ENCODE assay signal across 8 mouse cellular contexts in the genomic region with DNA sequence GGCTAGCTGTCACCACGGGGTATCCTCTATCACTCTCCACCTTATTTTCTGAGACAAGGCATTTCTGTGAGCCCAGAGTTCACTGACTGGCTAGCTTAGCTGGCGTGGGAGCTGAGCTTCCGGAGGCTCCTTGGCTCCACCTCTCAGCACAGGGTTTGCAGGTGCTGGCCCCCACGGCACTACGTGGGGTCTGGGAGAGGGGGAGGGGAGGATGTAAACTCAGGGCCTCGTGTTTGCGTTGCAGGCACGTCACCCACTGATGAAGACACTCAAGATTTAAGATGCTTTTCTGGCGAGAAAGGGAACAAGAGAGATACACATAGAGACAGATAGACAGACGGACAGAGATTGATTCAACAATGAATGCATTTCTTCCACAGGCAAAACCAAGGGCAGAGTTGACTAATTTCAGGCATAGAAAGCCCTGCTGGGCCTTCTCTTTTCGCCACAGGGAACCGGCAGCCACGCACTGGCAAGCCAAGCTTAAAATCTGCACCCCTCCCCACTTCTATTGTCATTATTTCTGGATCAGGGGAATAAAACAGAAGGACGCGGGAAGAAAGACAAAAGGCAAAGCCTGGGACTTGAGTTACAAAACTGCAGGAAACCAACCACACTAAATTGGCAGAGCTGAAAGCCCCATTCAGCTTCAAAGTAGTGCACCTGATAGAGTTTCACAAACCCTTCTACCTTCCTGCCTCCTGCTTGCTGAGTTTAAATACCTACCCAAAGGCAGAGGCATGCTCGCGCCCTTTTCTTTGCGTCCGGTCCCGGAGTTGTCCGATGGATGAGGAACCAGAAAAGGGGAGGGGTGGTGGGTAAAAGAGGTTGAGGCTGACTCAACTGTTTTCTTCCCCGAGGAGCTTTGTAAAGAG. TPM values are rescaled to one million over a fixed set of nuclear protein-coding genes. Genes with fewer than 3 reads are reported as not detected.
A peak's percentile ranks its signal among the peaks of the same experiment; 100 is the strongest.
DNase-seq lines count a peak whose midpoint lies in the region; ATAC-seq and TF ChIP-seq lines count a peak whose summit lies in the region.

No protein-coding gene starts in this region.

- no peak for TF ChIP-seq CTCF in liver, postnatal 0 days (IDR thresholded peaks at IDR 0.05; ENCODE audit: low read depth)
- TF ChIP-seq CTCF in left cerebral cortex, adult 2 months (IDR thresholded peaks at IDR 0.05), result no peak
- no peak for TF ChIP-seq CTCF in lung, postnatal 0 days (IDR thresholded peaks at IDR 0.05)

- H3K4me1 ChIP-seq in lung, embryonic 16.5 days (replicated peaks; ENCODE audit: control insufficient read depth, insufficient read depth, low read length), result peaks cover 3% of the 10 kb centered on the region; the same call in 1 of the 2 replicates
- peaks cover 3% of the 10 kb centered on the region; the same call in 1 of the 2 replicates for H3K4me1 ChIP-seq in embryonic facial prominence, embryonic 14.5 days (ENCODE audit: control insufficient read depth, insufficient read depth, low read length)
- H3K4me1 ChIP-seq in liver, postnatal 0 days (ENCODE audit: insufficient read depth), result 0 out of 2 replicates have a peak, but pooled peaks cover 4% of the 10 kb centered on the region
- no peaks in the 10 kb centered on the region for H3K4me1 ChIP-seq in lung, postnatal 0 days (ENCODE audit: insufficient read depth, low read depth, low read length)

- H3K9me3 ChIP-seq in lung, embryonic 16.5 days (ENCODE audit: control insufficient read depth, low read length), result no peaks in the 10 kb centered on the region
- H3K9me3 ChIP-seq in embryonic facial prominence, embryonic 14.5 days (ENCODE audit: control insufficient read depth, low read length), result no peaks in the 10 kb centered on the region
- no peaks in the 10 kb centered on the region for H3K9me3 ChIP-seq in liver, postnatal 0 days (ENCODE audit: low read length)
- no peaks in the 10 kb centered on the region for H3K9me3 ChIP-seq in lung, postnatal 0 days (ENCODE audit: low read length)

- no peak overlapping the region for H3K9ac ChIP-seq in lung, embryonic 16.5 days (ENCODE audit: low read length)
- no peak overlapping the region for H3K9ac ChIP-seq in embryonic facial prominence, embryonic 14.5 days (ENCODE audit: low read depth, low read length)
- H3K9ac ChIP-seq in liver, postnatal 0 days (replicated peaks), result no peak overlapping the region
- H3K9ac ChIP-seq in lung, postnatal 0 days (replicated peaks; ENCODE audit: low read depth), result no peak overlapping the region

- intact Hi-C loops in left cerebral cortex, adult 2 months (cut with DNase I), result no loop called here

- no peak overlapping the region for H3K27ac ChIP-seq in lung, embryonic 16.5 days (ENCODE audit: low read length)
- no peak overlapping the region for H3K27ac ChIP-seq in embryonic facial prominence, embryonic 14.5 days (replicated peaks; ENCODE audit: low read depth, low read length)
- H3K27ac ChIP-seq in liver, postnatal 0 days (ENCODE audit: low read depth), result no peak overlapping the region
- no peak overlapping the region for H3K27ac ChIP-seq in left cerebral cortex, adult 2 months
- no peak overlapping the region for H3K27ac ChIP-seq in lung, postnatal 0 days (ENCODE audit: low read length)

- peak overlapping the region; percentile 24; the same call in 1 of the 2 replicates for H3K4me2 ChIP-seq in lung, embryonic 16.5 days (ENCODE audit: low read depth, low read length)
- H3K4me2 ChIP-seq in embryonic facial prominence, embryonic 14.5 days (ENCODE audit: low read depth, low read length), result peak overlapping the region; percentile 39
- no peak overlapping the region for H3K4me2 ChIP-seq in liver, postnatal 0 days (ENCODE audit: low read depth, low read length)
- H3K4me2 ChIP-seq in lung, postnatal 0 days (replicated peaks; ENCODE audit: low read depth, low read length), result no peak overlapping the region

- ATAC-seq in lung, embryonic 16.5 days (ENCODE audit: low read depth), result no peak
- ATAC-seq in embryonic facial prominence, embryonic 14.5 days (ENCODE audit: low read depth), result peak; percentile 68
- no peak for ATAC-seq in liver, postnatal 0 days
- ATAC-seq in lung, postnatal 0 days, result no peak

- 10% methylated on average over 22 of the region's 22 CpGs for WGBS in lung, embryonic 16.5 days
- 2% methylated on average over 22 of the region's 22 CpGs for WGBS in embryonic facial prominence, embryonic 14.5 days
- WGBS in liver, postnatal 0 days (ENCODE audit: insufficient replicate concordance), result 12% methylated on average over 22 of the region's 22 CpGs
- 8% methylated on average over 22 of the region's 22 CpGs for WGBS in lung, postnatal 0 days

- H3K27me3 ChIP-seq in lung, embryonic 16.5 days (ENCODE audit: control insufficient read depth, insufficient read depth, low read depth, low read length), result peaks cover 13% of the 10 kb centered on the region
- peaks cover 24% of the 10 kb centered on the region for H3K27me3 ChIP-seq in embryonic facial prominence, embryonic 14.5 days (replicated peaks; ENCODE audit: control insufficient read depth, insufficient read depth, low read length)
- H3K27me3 ChIP-seq in liver, postnatal 0 days (ENCODE audit: insufficient read depth, low read length), result peaks cover 4% of the 10 kb centered on the region; the same call in 1 of the 2 replicates
- 0 out of 2 replicates have a peak, but pooled peaks cover 5% of the 10 kb centered on the region for H3K27me3 ChIP-seq in lung, postnatal 0 days (replicated peaks; ENCODE audit: insufficient read depth, low read length)

- DNase-seq in lung, adult 18-20 months, result no peak
- peak; percentile 61 for DNase-seq in embryonic facial prominence, embryonic 14.5 days (ENCODE audit: low spot score)
- DNase-seq in liver, postnatal 0 days, result peak; percentile 20
- DNase-seq in thymus, postnatal 25 days, result peak; percentile 82
- no peak for DNase-seq in left cerebral cortex, adult 2 months (ENCODE audit: extremely low spot score in 1 of 2, low spot score in 2 of 2)
- DNase-seq in right cerebral cortex, adult 2 months (ENCODE audit: low spot score in 2 of 2), result no peak
- DNase-seq in lung, postnatal 0 days (ENCODE audit: low spot score), result no peak

- no peak overlapping the region for H3K4me3 ChIP-seq in lung, embryonic 16.5 days (ENCODE audit: low read length)
- H3K4me3 ChIP-seq in embryonic facial prominence, embryonic 14.5 days (ENCODE audit: low read depth, low read length), result peak overlapping the region; percentile 11; the same call in 1 of the 2 replicates
- no peak overlapping the region for H3K4me3 ChIP-seq in liver, postnatal 0 days (ENCODE audit: low read depth, low read length)
- H3K4me3 ChIP-seq in left cerebral cortex, adult 2 months, result no peak overlapping the region
- no peak overlapping the region for H3K4me3 ChIP-seq in lung, postnatal 0 days (ENCODE audit: low read depth, low read length)

- H3K36me3 ChIP-seq in lung, embryonic 16.5 days (ENCODE audit: control insufficient read depth, insufficient read depth, low read length), result no peaks in the 10 kb centered on the region
- H3K36me3 ChIP-seq in embryonic facial prominence, embryonic 14.5 days (ENCODE audit: control insufficient read depth, insufficient read depth, low read length), result no peaks in the 10 kb centered on the region
- no peaks in the 10 kb centered on the region for H3K36me3 ChIP-seq in liver, postnatal 0 days (replicated peaks; ENCODE audit: insufficient read depth, low read length)
- H3K36me3 ChIP-seq in lung, postnatal 0 days (ENCODE audit: insufficient read depth, low read length), result no peaks in the 10 kb centered on the region

- TF ChIP-seq EP300 in liver, postnatal 0 days (IDR thresholded peaks at IDR 0.05; ENCODE audit: low read depth), result no peak
- no peak for TF ChIP-seq EP300 in lung, postnatal 0 days (IDR thresholded peaks at IDR 0.05)

RNA-seq across cellular contexts. Expression of a gene that starts 12.9 kb away (rescaled TPM):
- polyA plus RNA-seq in lung, embryonic 16.5 days (2015; fragmentation: Nextera tagmentation; extraction: Ambion mirVana), result 57.9 and 62.8 TPM in 2 replicates
- polyA plus RNA-seq in embryonic facial prominence, embryonic 14.5 days (2014; fragmentation: Nextera tagmentation; extraction: Ambion mirVana), result 64.1 and 66.5 TPM in 2 replicates
- 25.9 and 26.0 TPM in 2 replicates for polyA plus RNA-seq in liver, postnatal 0 days (2015; fragmentation: Nextera tagmentation; extraction: Ambion mirVana)
- 10 to 100 TPM; 91.3 to 96.5 TPM for total RNA-seq in left cerebral cortex, adult 2 months (2021)
- 41.2 and 43.8 TPM in 2 replicates for polyA plus RNA-seq in lung, postnatal 0 days (2015; fragmentation: Nextera tagmentation; extraction: Ambion mirVana)

RNA-seq across cellular contexts. Expression of a gene that starts 30.6 kb away (rescaled TPM):
- 9.1 and 9.5 TPM in 2 replicates for polyA plus RNA-seq in lung, embryonic 16.5 days (2015; fragmentation: Nextera tagmentation; extraction: Ambion mirVana)
- 12.6 and 15.5 TPM in 2 replicates for polyA plus RNA-seq in embryonic facial prominence, embryonic 14.5 days (2014; fragmentation: Nextera tagmentation; extraction: Ambion mirVana)
- polyA plus RNA-seq in liver, postnatal 0 days (2015; fragmentation: Nextera tagmentation; extraction: Ambion mirVana), result 5.1 and 5.9 TPM in 2 replicates
- 100 to 1,000 TPM; 141 to 154 TPM for total RNA-seq in left cerebral cortex, adult 2 months (2021)
- 10.8 and 12.3 TPM in 2 replicates for polyA plus RNA-seq in lung, postnatal 0 days (2015; fragmentation: Nextera tagmentation; extraction: Ambion mirVana)

Comparison
In these comparisons a context has a peak if more than half of its experiments do, and no peak if none do; other contexts are left out.
1. H3K4me2 ChIP-seq: peak in lung, embryonic 16.5 days (single experiment) and embryonic facial prominence, embryonic 14.5 days (single experiment); none in liver, postnatal 0 days (single experiment) and lung, postnatal 0 days (single experiment).
2. DNase-seq: peak in embryonic facial prominence, embryonic 14.5 days (single experiment), liver, postnatal 0 days (single experiment) and thymus, postnatal 25 days (single experiment); none in lung, adult 18-20 months (0 of 2), left cerebral cortex, adult 2 months (0 of 2), right cerebral cortex, adult 2 months (0 of 2) and lung, postnatal 0 days (single experiment).